Mouse (Mus musculus) cerebral cortex, adult 2 months (tissue): ENCODE results near the gene Poldip3.

Source experiments
- WGBS: fragments of 180-500 bp; shearing (Covaris S2); methylation state at CpG from one replicate; pipeline ENCODE4 v1.1.7; 2018; 5-methylcytosine and 5-hydroxymethylcytosine counted together

Poldip3 gene

GRCm38 (mm10) chr15:83129530-83130231, 19.5 kb downstream of the Poldip3 start:
- 89% methylated on average over 7 of the region's 7 CpGs for WGBS

- 81% methylated on average over 3 of the region's 3 CpGs for WGBS
Observed at GRCm38 (mm10) chr15:83127037-83127436, 22.1 kb downstream of the Poldip3 start.

GRCm38 (mm10) chr15:83126582-83126981, 22.6 kb downstream of the Poldip3 start:
- WGBS, result 74% methylated on average over 9 of the region's 9 CpGs

- 72% methylated on average over 5 of the region's 5 CpGs for WGBS
Observed at GRCm38 (mm10) chr15:83124625-83125024, 24.6 kb downstream of the Poldip3 start.

- WGBS, result 5% methylated on average over 32 of the region's 32 CpGs
Observed at GRCm38 (mm10) chr15:83122566-83123145, 26.5 kb downstream of the Poldip3 start, which contains the start of gene Rrp7a. TSS of gene Rrp7a (minus strand) at chr15:83122801.

- 2% methylated on average over 42 of the region's 43 CpGs for WGBS
Observed at GRCm38 (mm10) chr15:83121709-83122565, 27.2 kb downstream of the Poldip3 start.

GRCm38 (mm10) chr15:83118360-83118759, 30.8 kb downstream of the Poldip3 start:
- 37% methylated on average over 7 of the region's 7 CpGs for WGBS

GRCm38 (mm10) chr15:83115071-83115470, 34.1 kb downstream of the Poldip3 start:
- 69% methylated on average over 6 of the region's 6 CpGs for WGBS

- 88% methylated on average over 9 of the region's 9 CpGs for WGBS
Observed at GRCm38 (mm10) chr15:83114106-83114505, 35.1 kb downstream of the Poldip3 start.

GRCm38 (mm10) chr15:83112898-83113297, 36.3 kb downstream of the Poldip3 start:
- WGBS, result 7% methylated on average over 11 of the region's 11 CpGs

- 89% methylated on average over 7 of the region's 7 CpGs for WGBS
Observed at GRCm38 (mm10) chr15:83111874-83112273, 37.3 kb downstream of the Poldip3 start.

- 75% methylated on average over 6 of the region's 6 CpGs for WGBS
Observed at GRCm38 (mm10) chr15:83111290-83111689, 37.9 kb downstream of the Poldip3 start.

- 75% methylated on average over 6 of the region's 6 CpGs for WGBS
Observed at GRCm38 (mm10) chr15:83107814-83108213, 41.4 kb downstream of the Poldip3 start.

GRCm38 (mm10) chr15:83106426-83106825, 42.8 kb downstream of the Poldip3 start:
- 81% methylated on average over 6 of the region's 6 CpGs for WGBS

GRCm38 (mm10) chr15:83103111-83103510, 46.1 kb downstream of the Poldip3 start:
- WGBS, result 40% methylated on average over 1 of the region's 1 CpGs

GRCm38 (mm10) chr15:83100332-83100662, 48.9 kb downstream of the Poldip3 start:
- WGBS, result 30% methylated on average over 8 of the region's 8 CpGs

- WGBS, result 34% methylated on average over 31 of the region's 31 CpGs
Observed at GRCm38 (mm10) chr15:83099533-83100331, 49.5 kb downstream of the Poldip3 start.

GRCm38 (mm10) chr15:83095950-83096349, 53.2 kb downstream of the Poldip3 start:
- 61% methylated on average over 2 of the region's 2 CpGs for whole genome bisulfite sequencing

GRCm38 (mm10) chr15:83093687-83094086, 55.5 kb downstream of the Poldip3 start:
- 84% methylated on average over 2 of the region's 2 CpGs for WGBS

GRCm38 (mm10) chr15:83090874-83091273, 58.3 kb downstream of the Poldip3 start:
- WGBS, result 61% methylated on average over 3 of the region's 3 CpGs

- WGBS, result 54% methylated on average over 7 of the region's 7 CpGs
Observed at GRCm38 (mm10) chr15:83089429-83089605, 59.9 kb downstream of the Poldip3 start, which contains the start of gene Serhl. TSS of gene Serhl (plus strand) at chr15:83089506.
